Mouse (Mus musculus) layer of hippocampus, adult 11-12 months (tissue): Measurements from ENCODE around the gene Ggct.
"Not testable (repeated sequence)": the region's sequence is repeated elsewhere in the genome, so short reads cannot be mapped to it uniquely, and the experiment has no call there.

Experiments
- DNase-seq: peaks from one replicate; pipeline ENCODE4 v3.0.0; 2022; ENCODE audit warnings: low spot score

Gene Ggct

GRCm38 (mm10) chr6:54996361-54996760 lies 3.6 kb upstream of the Ggct start:
- DNase-seq, result no peak

- peak; percentile 24 for DNase-seq
Observed at GRCm38 (mm10) chr6:54992141-54992540, 609 bp downstream of the Ggct start.

GRCm38 (mm10) chr6:54991189-54991588 lies 1.6 kb downstream of the Ggct start:
- DNase-seq, result no peak

- no peak for DNase-seq
Observed at GRCm38 (mm10) chr6:54988141-54988540, 4.6 kb downstream of the Ggct start.

GRCm38 (mm10) chr6:54984096-54984495 lies 8.7 kb downstream of the Ggct start:
- no peak for DNase-seq

GRCm38 (mm10) chr6:54983526-54984050 lies 9.2 kb downstream of the Ggct start:
- DNase-seq, result no peak

- DNase-seq, result no peak
Observed at GRCm38 (mm10) chr6:54979426-54979825, 13.3 kb downstream of the Ggct start.

- DNase-seq, result no peak
Observed at GRCm38 (mm10) chr6:54975616-54976015, 17.1 kb downstream of the Ggct start.

GRCm38 (mm10) chr6:54974501-54974900 lies 18.2 kb downstream of the Ggct start:
- no peak for DNase-seq

- peak; percentile 17 for DNase-seq
Observed at GRCm38 (mm10) chr6:54972929-54973211, 19.9 kb downstream of the Ggct start.

- peak; percentile 68 for DNase-seq
Observed at GRCm38 (mm10) chr6:54972111-54972928, 20.4 kb downstream of the Ggct start, which contains the start of gene Nod1. Gene Nod1 (minus strand): TSS chr6:54972612.

- no peak for DNase-seq
Observed at GRCm38 (mm10) chr6:54971731-54972110, 21.0 kb downstream of the Ggct start.

- no peak for DNase-seq
Observed at GRCm38 (mm10) chr6:54970506-54970905, 22.2 kb downstream of the Ggct start.

- no peak for DNase-seq
Observed at GRCm38 (mm10) chr6:54969801-54970200, 22.9 kb downstream of the Ggct start.

GRCm38 (mm10) chr6:54967591-54967990 lies 25.2 kb downstream of the Ggct start:
- DNase-seq, result no peak

GRCm38 (mm10) chr6:54965234-54965633 lies 27.5 kb downstream of the Ggct start:
- no peak for DNase-seq

- no peak for DNase-seq
Observed at GRCm38 (mm10) chr6:54964755-54965154, 28.0 kb downstream of the Ggct start.

GRCm38 (mm10) chr6:54963599-54963998 lies 29.2 kb downstream of the Ggct start:
- DNase-seq, result no peak

GRCm38 (mm10) chr6:54957655-54958054 lies 35.1 kb downstream of the Ggct start:
- DNase-seq, result no peak

- no peak for DNase-seq
Observed at GRCm38 (mm10) chr6:54956425-54956824, 36.3 kb downstream of the Ggct start.

- no peak for DNase-seq
Observed at GRCm38 (mm10) chr6:54955949-54956348, 36.8 kb downstream of the Ggct start.

GRCm38 (mm10) chr6:54954659-54955414 lies 37.9 kb downstream of the Ggct start:
- DNase-seq, result no peak

- not testable (repeated sequence) for DNase-seq
Observed at GRCm38 (mm10) chr6:54953399-54953798, 39.4 kb downstream of the Ggct start.
